Mouse (Mus musculus): ENCODE data around the gene Pex14. TPM values are rescaled to one million over a fixed set of nuclear protein-coding genes. Genes with fewer than 3 reads are reported as not detected.

Pex14 gene
- 10 to 100 TPM; 30.2 to 32.8 TPM for total RNA-seq (2023)

DNA sequence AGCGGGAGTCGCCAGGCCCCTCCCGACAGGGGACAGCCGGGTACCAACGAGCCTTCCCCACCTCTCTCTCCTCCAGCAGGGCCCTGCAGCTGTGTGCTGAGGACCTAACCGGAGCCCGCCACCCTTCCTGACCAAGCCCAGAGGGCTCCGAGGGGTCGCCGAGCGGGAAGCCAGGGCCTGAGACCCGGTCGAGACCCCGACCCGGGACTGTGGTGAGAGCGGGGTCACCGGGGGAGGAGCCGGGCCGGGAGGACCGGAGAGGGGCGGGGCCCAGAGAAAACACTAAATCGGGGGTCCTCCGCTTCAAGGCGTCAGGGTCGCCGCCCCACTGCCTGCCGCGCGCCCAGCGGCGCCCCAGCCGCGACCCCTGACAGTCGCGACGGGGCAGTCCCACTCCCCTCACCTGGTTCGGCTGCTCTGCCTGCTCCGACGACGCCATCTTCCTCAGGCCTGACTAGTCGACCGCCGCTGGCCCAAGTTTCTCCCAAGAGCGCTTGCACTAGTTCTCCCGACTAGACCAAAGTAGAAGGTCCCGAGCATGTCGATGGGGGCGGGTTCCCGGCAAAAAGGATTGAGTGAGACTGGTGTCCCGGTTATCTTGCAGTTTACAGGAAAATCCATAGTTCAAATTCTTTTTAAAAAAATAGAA lies at the start of gene Pex14:
TSS of gene Pex14 (minus strand) at position 508 of the 649 bp plus-strand sequence.

DNA sequence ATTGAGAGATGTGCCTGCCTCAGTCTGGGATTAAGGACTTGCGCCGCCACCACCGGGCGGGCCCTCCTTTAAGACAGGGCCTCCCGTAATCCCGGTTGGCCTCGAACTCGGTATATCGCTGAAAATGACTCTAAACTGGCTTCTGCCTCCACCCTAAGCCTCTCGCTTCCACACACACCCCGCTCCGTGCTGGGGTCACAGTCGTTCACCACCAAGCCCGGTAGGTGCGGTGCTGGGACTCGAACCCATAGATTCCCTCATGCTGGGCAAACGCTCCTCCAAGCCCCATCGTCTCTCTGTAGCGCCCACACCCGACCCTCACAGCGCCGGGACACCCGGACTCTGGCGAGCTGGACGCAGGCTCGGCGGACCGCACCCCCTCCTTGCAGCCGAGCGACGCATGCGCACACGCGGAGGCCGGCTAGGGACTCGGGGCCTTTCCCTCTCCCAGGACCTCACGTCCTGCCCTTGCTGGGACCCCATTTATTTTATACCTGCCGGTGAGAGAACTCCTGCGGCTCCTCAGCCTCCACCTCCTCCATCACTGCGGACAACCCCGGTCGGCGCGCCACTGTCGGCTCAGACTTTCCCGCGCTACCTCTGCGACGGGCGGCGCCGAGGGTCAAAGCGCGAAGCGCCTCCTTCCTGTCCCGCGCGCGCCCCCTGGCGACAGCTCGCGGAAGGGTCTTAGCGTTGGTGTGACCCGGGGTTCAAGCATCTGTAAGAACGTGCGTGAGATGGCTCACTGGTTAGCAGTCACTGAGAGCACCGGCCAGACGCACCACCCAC lies 37.5 kb upstream of the Pex14 start, which contains the start of gene Cenps:
TSS of gene Cenps (minus strand) at position 648 of the 789 bp plus-strand sequence.

DNA sequence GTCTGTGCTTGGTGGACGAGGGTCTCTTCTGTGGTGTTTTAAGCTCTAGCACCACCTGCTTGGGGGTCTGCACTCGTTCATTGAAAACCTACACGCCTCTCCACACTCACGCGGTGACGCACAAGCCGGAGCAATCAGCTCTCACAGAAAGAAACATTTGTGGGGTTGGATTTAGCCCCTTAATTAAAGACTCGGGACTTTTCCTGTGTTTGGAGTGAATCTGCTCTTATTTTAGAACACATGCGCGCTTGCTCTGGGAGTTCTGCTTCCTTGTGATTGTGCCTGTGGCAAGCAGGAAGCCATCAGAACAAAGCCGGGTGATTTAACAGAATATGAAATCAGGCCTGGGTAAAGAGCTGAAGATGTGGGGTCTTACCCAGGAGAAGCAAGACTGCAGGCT lies 27.0 kb upstream of the Pex14 start, which contains the start of gene Cort:
TSS of gene Cort (minus strand) at position 101 of the 400 bp plus-strand sequence.

DNA sequence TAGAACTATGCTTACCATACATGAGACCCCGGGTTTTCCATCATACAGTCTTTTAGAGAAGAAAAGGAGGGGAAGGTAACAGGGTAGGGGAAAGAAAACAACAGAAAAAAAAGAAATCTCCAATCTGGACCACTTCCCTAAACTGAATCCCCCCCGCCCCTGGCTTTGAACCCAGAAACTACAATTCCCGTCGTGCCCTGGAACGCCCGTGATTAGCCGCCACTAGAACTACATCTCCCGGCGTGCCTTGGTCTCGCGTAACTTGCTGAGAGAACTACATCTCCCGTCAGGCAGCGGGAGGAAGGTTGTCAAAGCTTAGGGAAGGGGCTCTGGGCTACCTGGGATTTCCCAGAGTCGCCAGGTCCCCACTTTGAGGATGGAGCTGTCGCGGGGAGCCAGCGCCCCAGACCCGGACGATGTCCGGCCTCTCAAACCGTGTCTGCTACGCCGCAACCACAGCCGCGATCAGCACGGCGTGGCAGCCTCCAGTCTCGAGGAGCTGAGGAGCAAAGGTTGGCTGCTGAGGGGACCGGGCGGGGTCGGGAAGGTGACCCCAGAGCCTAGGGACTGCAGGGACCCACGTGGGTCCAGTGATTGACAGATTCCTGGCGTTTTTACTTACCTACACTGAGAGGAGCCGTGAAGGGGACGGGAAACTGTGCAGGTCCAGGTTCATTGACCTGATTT lies 4.3 kb upstream of the Pex14 start, which contains the start of gene Dffa:
TSS of gene Dffa (plus strand) at position 272 of the 687 bp plus-strand sequence.

Other genes with a start within 250 kb of the Pex14 start
- gene Dffa, start 4.3 kb upstream of the Pex14 start, total RNA-seq (2023), result 10 to 100 TPM; 40.0 to 44.5 TPM
- 1 to 10 TPM; 5.1 to 7.6 TPM for gene Cort, start 26.9 kb upstream of the Pex14 start, total RNA-seq (2023)
- gene Cenps, start 37.8 kb upstream of the Pex14 start, total RNA-seq (2023), result 10 to 100 TPM; 33.8 to 37.9 TPM
- gene Pgd, start 66.9 kb upstream of the Pex14 start, total RNA-seq (2023), result 10 to 100 TPM; 64.2 to 65.6 TPM
- 10 to 100 TPM; 14.4 to 16.4 TPM for gene Kif1b, start 207.8 kb upstream of the Pex14 start, total RNA-seq (2023)

All from B cell, adult 67 days (primary cell).